Mouse (Mus musculus) stomach, embryonic 14.5 days (tissue): ENCODE measurements around the gene Fut2. TPM values are rescaled to one million over a fixed set of nuclear protein-coding genes. Genes with fewer than 3 reads are reported as not detected.

ENCODE experiments used
- ATAC-seq: fragments of 200-750 bp; cut with Nextera tagmentation; 2 replicates; pipeline ENCODE4 v1.8.0; 2017; ENCODE audit warnings: low read depth, moderate TSS enrichment; ENCODE audit not compliant: insufficient number of reproducible peaks, insufficient read depth, low FRiP score
- H3K27ac ChIP-seq: fragments of 300-500 bp; sonication (generic); 2 replicates; pipeline ENCODE4 v1.5.1; 2014; ENCODE audit warnings: mild to moderate bottlenecking, low read length, moderate library complexity, mixed read lengths
- H3K27me3 ChIP-seq: fragments of 300-500 bp; sonication (generic); 2 replicates; pipeline ENCODE4 v1.6.1; 2014; ENCODE audit warnings: low read length, control low read depth, mixed read lengths; ENCODE audit not compliant: control insufficient read depth, insufficient read depth
- H3K36me3 ChIP-seq: fragments of 300-500 bp; sonication (generic); 2 replicates; pipeline ENCODE4 v1.6.1; 2014; ENCODE audit warnings: mild to moderate bottlenecking, control low read depth, low read length, moderate library complexity, mixed read lengths; ENCODE audit not compliant: control insufficient read depth, insufficient read depth
- H3K4me1 ChIP-seq: fragments of 300-500 bp; sonication (generic); 2 replicates; pipeline ENCODE4 v1.6.1; 2014; ENCODE audit warnings: low read length, control low read depth, mixed read lengths; ENCODE audit not compliant: control insufficient read depth, insufficient read depth
- H3K4me2 ChIP-seq: fragments of 300-500 bp; sonication (generic); replicated peaks from 2 replicates; pipeline ENCODE4 v1.6.1; 2014; ENCODE audit warnings: low read depth, low read length, control low read depth
- H3K4me3 ChIP-seq: fragments of 300-500 bp; sonication (generic); 2 replicates; pipeline ENCODE4 v1.5.1; 2014; ENCODE audit warnings: low read depth, low read length, control low read depth
- H3K9ac ChIP-seq: fragments of 300-500 bp; sonication (generic); replicated peaks from 2 replicates; pipeline ENCODE4 v1.6.1; 2014; ENCODE audit warnings: low read depth, mild to moderate bottlenecking, control low read depth, low read length, moderate library complexity, mixed read lengths
- H3K9me3 ChIP-seq: fragments of 300-500 bp; sonication (generic); 2 replicates; pipeline ENCODE4 v1.6.1; 2016; ENCODE audit warnings: low read depth, low read length, control low read depth; ENCODE audit not compliant: control insufficient read depth
- WGBS: fragments of 180-500 bp; shearing (Covaris S2); extraction: QIAGEN DNeasy Blood & Tissue Kit; methylation state at CpG from one replicate; pipeline ENCODE4 v1.1.7; 2014; 5-methylcytosine and 5-hydroxymethylcytosine counted together
- polyA plus RNA-seq: library from polyadenylated mRNA; unstranded; fragments of >200 nt; fragmentation: Nextera tagmentation; extraction: Ambion mirVana; gene quantifications from 2 replicates; pipeline ENCODE4 v1.2.1, GENCODE M21; 2014

Gene Fut2
- polyA plus RNA-seq, 1 experiment from 2014 or later: 6.1 TPM

DNA sequence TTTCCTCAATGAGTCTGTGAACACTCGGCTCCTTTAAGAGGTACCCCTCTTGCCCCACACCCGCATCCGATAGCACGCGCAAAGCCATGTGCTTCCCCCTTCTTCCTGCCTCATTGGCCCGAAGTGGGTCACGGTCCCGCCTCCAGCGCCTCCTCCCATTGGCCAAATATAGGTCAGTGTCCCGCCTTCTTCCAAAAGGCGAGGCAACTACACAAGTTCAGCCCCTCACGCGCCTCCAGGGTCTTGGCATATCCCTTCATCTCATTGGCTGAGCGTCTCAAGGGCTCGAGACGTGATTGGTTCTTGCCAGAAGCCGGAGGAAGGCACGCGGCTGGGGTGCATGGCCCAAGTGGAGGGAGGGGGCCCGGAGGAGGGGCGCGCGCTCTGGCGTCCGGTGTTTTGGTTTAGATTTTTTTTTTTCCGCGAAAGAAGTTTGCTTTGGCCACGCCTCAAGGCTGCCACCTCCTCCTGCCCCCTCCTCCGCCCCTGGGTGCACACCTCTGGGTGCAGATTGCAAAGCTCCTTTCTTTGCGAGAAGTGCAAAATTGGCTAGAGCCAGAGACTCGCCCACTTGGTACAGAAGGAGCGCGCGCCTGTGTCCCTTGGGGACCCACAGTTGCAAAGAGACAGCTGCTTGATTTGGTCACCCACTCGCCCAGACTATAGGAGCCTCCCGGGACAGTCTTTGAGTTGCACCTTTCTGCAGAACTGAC is 38.7 kb upstream of the Fut2 start, which contains the start of gene Dbp:
Dbp (plus strand) TSS at position 359 of the 713 bp plus-strand sequence.
- H3K27ac ChIP-seq: peak within 1 kb of the TSS; percentile 91
- peaks cover 4% of the 10 kb centered on the region; the same call in 1 of the 2 replicates for H3K36me3 ChIP-seq
- H3K4me3 ChIP-seq: peak within 1 kb of the TSS; percentile 74
- peak within 1 kb of the TSS; percentile 96 for H3K4me2 ChIP-seq
- H3K4me1 ChIP-seq: peaks cover 36% of the 10 kb centered on the region
- peak; percentile 87 for ATAC-seq
- peak within 1 kb of the TSS; percentile 73 for H3K9ac ChIP-seq
- H3K27me3 ChIP-seq: no peaks in the 10 kb centered on the region
- under 1% methylated on average over 36 of the region's 36 CpGs for WGBS
- H3K9me3 ChIP-seq: no peaks in the 10 kb centered on the region

DNA sequence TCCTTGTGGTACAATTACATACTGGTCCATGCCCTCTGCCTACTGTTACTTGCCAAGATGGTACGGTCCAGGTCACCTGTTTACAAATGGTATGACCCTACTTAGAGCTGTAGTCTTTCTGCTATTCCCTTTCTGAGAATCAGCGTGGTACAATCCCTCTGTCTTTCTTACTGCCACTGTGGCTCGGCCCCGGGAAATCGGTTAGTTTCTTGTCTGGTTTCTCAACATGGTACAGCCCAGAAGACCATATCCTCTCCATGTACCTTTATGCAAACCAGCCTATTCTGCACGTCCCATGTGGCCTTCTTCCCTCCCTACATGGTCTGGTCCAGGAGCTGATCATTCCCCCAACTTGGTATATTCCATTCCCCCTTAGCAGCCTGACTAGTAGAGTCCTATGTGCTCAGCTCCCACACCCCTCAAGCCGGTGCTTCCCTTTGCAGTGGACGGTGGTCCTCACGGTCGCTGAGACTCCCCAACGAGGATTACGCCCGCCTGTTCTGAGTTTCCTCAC is 37.9 kb upstream of the Fut2 start:
- peak overlapping the region; percentile 26; the same call in 1 of the 2 replicates for H3K9ac ChIP-seq
- peak overlapping the region; percentile 74 for H3K4me3 ChIP-seq
- H3K36me3 ChIP-seq: no peaks in the 10 kb centered on the region
- no peaks in the 10 kb centered on the region for H3K9me3 ChIP-seq
- WGBS: 1% methylated on average over 13 of the region's 13 CpGs
- H3K27ac ChIP-seq: peak overlapping the region; percentile 77
- H3K4me2 ChIP-seq: peak overlapping the region; percentile 80
- peak; percentile 38 for ATAC-seq
- peaks cover 39% of the 10 kb centered on the region for H3K4me1 ChIP-seq
- no peaks in the 10 kb centered on the region for H3K27me3 ChIP-seq

DNA sequence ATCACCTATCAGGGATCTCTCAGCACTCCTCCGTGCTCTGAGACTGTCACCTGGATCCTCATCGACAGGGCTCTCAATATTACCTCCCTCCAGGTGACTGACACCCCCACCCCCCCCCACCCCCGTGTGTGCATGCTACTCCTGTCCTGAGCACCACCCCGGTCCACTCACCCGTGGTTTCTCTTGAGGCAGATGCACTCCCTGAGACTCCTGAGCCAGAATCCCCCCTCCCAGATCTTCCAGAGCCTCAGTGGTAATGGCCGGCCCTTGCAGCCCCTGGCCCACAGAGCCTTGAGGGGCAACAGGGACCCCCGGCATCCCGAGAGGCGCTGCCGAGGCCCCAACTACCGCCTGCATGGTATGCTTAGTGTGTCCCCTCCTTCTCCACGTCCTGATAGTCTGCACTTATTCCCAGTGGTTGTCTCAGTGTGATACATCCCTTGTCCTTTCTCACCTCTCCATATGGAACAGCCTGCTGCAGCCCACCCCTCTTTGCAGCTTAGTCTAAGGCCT is 37.4 kb upstream of the Fut2 start:
- Histone ChIP-seq H3K4me1 (peaks cover 35% of the 10 kb centered on the region), H3K27ac (peak overlapping the region; percentile 77), H3K4me2 (peak overlapping the region; percentile 80), H3K9me3 (no peaks in the 10 kb centered on the region), H3K4me3 (peak overlapping the region; percentile 74; the same call in 1 of the 2 replicates), H3K27me3 (0 out of 2 replicates have a peak, but pooled peaks cover under 1% of the 10 kb centered on the region), H3K36me3 (no peaks in the 10 kb centered on the region), H3K9ac (peak overlapping the region; percentile 26; the same call in 1 of the 2 replicates)
- WGBS: 31% methylated on average over 12 of the region's 12 CpGs
- ATAC-seq: no peak

DNA sequence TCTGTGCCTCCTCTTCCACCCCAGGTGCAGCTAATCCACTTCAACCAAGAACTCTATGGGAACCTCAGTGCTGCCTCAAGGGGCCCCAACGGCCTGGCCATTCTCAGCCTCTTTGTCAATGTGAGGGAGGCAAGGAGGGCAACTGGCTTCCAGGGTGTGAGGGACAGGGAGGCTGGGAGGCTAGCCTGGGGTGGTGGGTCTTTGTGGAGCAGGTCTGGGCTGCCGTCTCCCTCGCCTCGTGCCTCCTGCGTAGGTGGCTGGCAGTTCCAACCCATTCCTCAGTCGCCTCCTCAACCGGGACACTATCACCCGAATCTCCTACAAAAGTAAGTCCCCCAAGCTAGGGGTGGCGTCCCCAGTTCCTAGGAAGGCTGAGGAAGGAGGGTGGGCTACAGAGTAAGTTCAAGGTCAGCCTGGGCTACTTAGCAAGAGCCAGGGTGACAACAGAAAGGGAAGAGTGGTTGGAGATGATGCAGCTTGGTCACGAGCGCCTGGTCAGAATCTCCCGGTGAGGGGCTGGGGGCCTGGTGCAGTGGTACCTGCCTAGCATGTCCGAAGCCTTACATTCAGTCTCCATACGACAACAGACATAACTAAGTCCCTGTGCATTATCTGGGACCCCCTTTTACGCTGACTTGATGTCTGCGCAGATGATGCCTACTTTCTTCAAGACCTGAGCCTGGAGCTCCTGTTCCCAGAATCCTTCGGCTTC is 36.8 kb upstream of the Fut2 start:
- Histone ChIP-seq H3K9me3 (no peaks in the 10 kb centered on the region), H3K27ac (peak overlapping the region; percentile 77; the same call in 1 of the 2 replicates), H3K36me3 (no peaks in the 10 kb centered on the region), H3K9ac (no peak overlapping the region), H3K27me3 (0 out of 2 replicates have a peak, but pooled peaks cover 4% of the 10 kb centered on the region), H3K4me3 (no peak overlapping the region), H3K4me1 (peaks cover 29% of the 10 kb centered on the region), H3K4me2 (no peak overlapping the region)
- ATAC-seq: no peak
- 85% methylated on average over 17 of the region's 17 CpGs for whole genome bisulfite sequencing

DNA sequence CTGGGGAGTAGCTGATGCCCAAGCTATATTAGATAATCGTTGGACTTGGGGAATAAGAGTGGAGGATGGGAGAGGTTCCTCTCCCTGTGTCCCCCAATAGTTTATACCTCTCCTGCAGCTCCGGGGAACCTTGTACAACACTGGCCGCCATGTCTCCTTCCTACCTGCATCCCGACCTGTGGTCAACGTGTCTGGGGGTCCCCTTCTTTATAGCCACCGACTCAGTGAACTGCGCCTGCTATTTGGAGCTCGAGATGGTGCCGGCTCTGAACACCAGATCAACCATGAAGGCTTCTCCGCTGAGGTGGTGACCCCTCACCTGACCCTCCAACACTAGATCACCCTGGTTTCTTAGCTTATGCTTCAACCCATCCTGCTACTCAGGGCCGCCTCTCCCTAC is 36.1 kb upstream of the Fut2 start:
- Histone ChIP-seq H3K36me3 (no peaks in the 10 kb centered on the region), H3K4me1 (peaks cover 27% of the 10 kb centered on the region), H3K4me2 (no peak overlapping the region), H3K27me3 (0 out of 2 replicates have a peak, but pooled peaks cover 4% of the 10 kb centered on the region), H3K9me3 (no peaks in the 10 kb centered on the region), H3K9ac (no peak overlapping the region), H3K4me3 (no peak overlapping the region), H3K27ac (no peak overlapping the region)
- no peak for ATAC-seq
- 92% methylated on average over 11 of the region's 11 CpGs for WGBS

DNA sequence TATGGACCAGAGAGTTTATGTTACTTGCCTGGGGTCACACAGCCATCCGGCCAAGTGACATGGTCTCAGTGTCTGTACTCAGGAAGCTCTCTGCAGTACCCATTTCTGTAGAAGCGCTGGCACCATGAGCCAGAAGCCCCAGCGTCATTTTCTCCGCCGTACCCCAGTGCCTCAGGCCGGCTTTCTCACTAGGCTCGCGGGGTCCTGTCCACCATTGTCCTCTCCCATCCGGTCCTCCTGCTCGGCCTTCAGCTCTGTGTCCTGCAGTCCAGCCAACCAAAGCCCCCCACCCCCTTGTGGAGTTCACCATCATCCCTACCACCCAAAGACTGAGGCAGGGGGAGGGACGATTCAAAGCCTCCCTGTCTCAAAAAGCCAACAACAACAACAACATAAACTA is 35.4 kb upstream of the Fut2 start:
- H3K36me3 ChIP-seq: no peaks in the 10 kb centered on the region
- H3K27me3 ChIP-seq: 0 out of 2 replicates have a peak, but pooled peaks cover 4% of the 10 kb centered on the region
- peak overlapping the region; percentile 39; the same call in 1 of the 2 replicates for H3K4me3 ChIP-seq
- ATAC-seq: no peak
- peak overlapping the region; percentile 73; the same call in 1 of the 2 replicates for H3K4me2 ChIP-seq
- no peak overlapping the region for H3K27ac ChIP-seq
- peaks cover 27% of the 10 kb centered on the region for H3K4me1 ChIP-seq
- no peaks in the 10 kb centered on the region for H3K9me3 ChIP-seq
- WGBS: 87% methylated on average over 11 of the region's 11 CpGs
- H3K9ac ChIP-seq: peak overlapping the region; percentile 18; the same call in 1 of the 2 replicates

DNA sequence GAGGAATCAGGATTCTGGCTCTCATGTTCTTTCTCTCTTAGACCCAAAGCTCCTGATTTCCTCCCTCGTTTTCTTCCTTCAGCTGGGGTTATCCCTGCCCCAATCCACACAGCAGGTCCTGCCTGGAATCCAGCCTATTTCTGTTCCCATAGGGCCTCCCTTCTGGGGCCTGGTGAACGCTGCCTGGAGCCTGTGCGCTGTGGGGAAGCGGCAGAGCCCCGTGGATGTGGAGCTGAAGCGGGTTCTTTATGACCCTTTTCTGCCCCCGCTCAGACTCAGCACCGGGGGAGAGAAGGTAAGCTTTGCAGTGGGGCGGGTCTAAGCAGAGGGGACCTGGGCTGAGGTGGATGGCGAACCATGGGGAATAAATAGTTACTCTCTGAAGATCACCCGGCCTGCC is 34.9 kb upstream of the Fut2 start:
- H3K9me3 ChIP-seq: no peaks in the 10 kb centered on the region
- peak overlapping the region; percentile 18; the same call in 1 of the 2 replicates for H3K9ac ChIP-seq
- no peaks in the 10 kb centered on the region for H3K36me3 ChIP-seq
- H3K4me3 ChIP-seq: peak overlapping the region; percentile 39; the same call in 1 of the 2 replicates
- WGBS: 31% methylated on average over 11 of the region's 11 CpGs
- peak overlapping the region; percentile 52; the same call in 1 of the 2 replicates for H3K27ac ChIP-seq
- H3K4me2 ChIP-seq: peak overlapping the region; percentile 73
- H3K4me1 ChIP-seq: peaks cover 27% of the 10 kb centered on the region
- no peak for ATAC-seq
- H3K27me3 ChIP-seq: 0 out of 2 replicates have a peak, but pooled peaks cover 4% of the 10 kb centered on the region
